Mouse (Mus musculus): ENCODE results near the gene Zfp13.
A peak's percentile ranks its signal among the peaks of the same experiment; 100 is the strongest.

Zfp13 gene

GRCm38 (mm10) chr17:23592208-23592925 is 6.9 kb downstream of the Zfp13 start:
- peak; percentile 96 for DNase-seq (ENCODE audit: low spot score)

GRCm38 (mm10) chr17:23587253-23587652 is 12.0 kb downstream of the Zfp13 start:
- no peak for DNase-seq (ENCODE audit: low spot score)

- peak; percentile 62 for DNase-seq (ENCODE audit: low spot score)
Measured at GRCm38 (mm10) chr17:23585721-23586491, 13.4 kb downstream of the Zfp13 start.

- DNase-seq (ENCODE audit: low spot score), result no peak
Measured at GRCm38 (mm10) chr17:23584786-23585185, 14.5 kb downstream of the Zfp13 start.

GRCm38 (mm10) chr17:23575951-23576552 is 23.2 kb downstream of the Zfp13 start:
- no peak for DNase-seq (ENCODE audit: low spot score)

- DNase-seq (ENCODE audit: low spot score), result no peak
Measured at GRCm38 (mm10) chr17:23574130-23574529, 25.2 kb downstream of the Zfp13 start.

- DNase-seq (ENCODE audit: low spot score), result no peak
Measured at GRCm38 (mm10) chr17:23572059-23572458, 27.2 kb downstream of the Zfp13 start.

- DNase-seq (ENCODE audit: low spot score), result no peak
Measured at GRCm38 (mm10) chr17:23571084-23571483, 28.2 kb downstream of the Zfp13 start.

- DNase-seq (ENCODE audit: low spot score), result no peak
Measured at GRCm38 (mm10) chr17:23570017-23570416, 29.3 kb downstream of the Zfp13 start.

- no peak for DNase-seq (ENCODE audit: low spot score)
Measured at GRCm38 (mm10) chr17:23568370-23568769, 30.9 kb downstream of the Zfp13 start.

- no peak for DNase-seq (ENCODE audit: low spot score)
Measured at GRCm38 (mm10) chr17:23566787-23567186, 32.5 kb downstream of the Zfp13 start.

GRCm38 (mm10) chr17:23564368-23564715 is 34.9 kb downstream of the Zfp13 start:
- no peak for DNase-seq (ENCODE audit: low spot score)

- peak; percentile 91 for DNase-seq (ENCODE audit: low spot score)
Measured at GRCm38 (mm10) chr17:23563595-23564367, 35.5 kb downstream of the Zfp13 start, which contains the start of gene Zfp213. Zfp213 (minus strand) TSS chr17:23564238.

- DNase-seq (ENCODE audit: low spot score), result no peak
Measured at GRCm38 (mm10) chr17:23559767-23560166, 39.5 kb downstream of the Zfp13 start.

- no peak for DNase-seq (ENCODE audit: low spot score)
Measured at GRCm38 (mm10) chr17:23555243-23555916, 43.9 kb downstream of the Zfp13 start.

- DNase-seq (ENCODE audit: low spot score), result no peak
Measured at GRCm38 (mm10) chr17:23554321-23554720, 45.0 kb downstream of the Zfp13 start.

GRCm38 (mm10) chr17:23553634-23554120 is 45.6 kb downstream of the Zfp13 start:
- no peak for DNase-seq (ENCODE audit: low spot score)

- DNase-seq (ENCODE audit: low spot score), result no peak
Measured at GRCm38 (mm10) chr17:23552896-23553633, 46.2 kb downstream of the Zfp13 start.

- no peak for DNase-seq (ENCODE audit: low spot score)
Measured at GRCm38 (mm10) chr17:23551963-23552362, 47.3 kb downstream of the Zfp13 start.

- no peak for DNase-seq (ENCODE audit: low spot score)
Measured at GRCm38 (mm10) chr17:23551416-23551815, 47.9 kb downstream of the Zfp13 start.

GRCm38 (mm10) chr17:23550856-23551255 is 48.4 kb downstream of the Zfp13 start:
- no peak for DNase-seq (ENCODE audit: low spot score)
